Mouse (Mus musculus) neural tube, embryonic 14.5 days (tissue): Measurements from ENCODE around the gene Cnot6l. TPM values are rescaled to one million over a fixed set of nuclear protein-coding genes. Genes with fewer than 3 reads are reported as not detected.

Source experiments
- ATAC-seq: fragments of 200-750 bp; cut with Nextera tagmentation; 2 replicates; pipeline ENCODE4 v1.8.0; 2017; ENCODE audit warnings: low read depth, mild to moderate bottlenecking, moderate TSS enrichment, moderate library complexity
- H3K27ac ChIP-seq: fragments of 300-500 bp; sonication (generic); 2 replicates; pipeline ENCODE4 v1.5.1; 2014; ENCODE audit warnings: low read depth, mild to moderate bottlenecking, control low read depth, low read length, moderate library complexity, mixed read lengths
- H3K27me3 ChIP-seq: fragments of 300-500 bp; sonication (generic); 2 replicates; pipeline ENCODE4 v1.6.1; 2014; ENCODE audit warnings: low read length; ENCODE audit not compliant: control insufficient read depth, insufficient read depth
- H3K36me3 ChIP-seq: fragments of 300-500 bp; sonication (generic); 2 replicates; pipeline ENCODE4 v1.6.1; 2014; ENCODE audit warnings: low read length, mixed read lengths; ENCODE audit not compliant: control insufficient read depth, insufficient read depth
- H3K4me1 ChIP-seq: fragments of 300-500 bp; sonication (generic); 2 replicates; pipeline ENCODE4 v1.6.1; 2014; ENCODE audit warnings: low read length; ENCODE audit not compliant: control insufficient read depth, insufficient read depth
- H3K4me2 ChIP-seq: fragments of 300-500 bp; sonication (generic); 2 replicates; pipeline ENCODE4 v1.6.1; 2014; ENCODE audit warnings: mild to moderate bottlenecking, low read depth, low read length, control low read depth
- H3K4me3 ChIP-seq: fragments of 300-500 bp; sonication (generic); 2 replicates; pipeline ENCODE4 v1.5.1; 2014; ENCODE audit warnings: low read depth, low read length, control low read depth, mixed read lengths
- H3K9ac ChIP-seq: fragments of 300-500 bp; sonication (generic); replicated peaks from 2 replicates; pipeline ENCODE4 v1.6.1; 2014; ENCODE audit warnings: low read depth, mild to moderate bottlenecking, control low read depth, low read length, mixed read lengths
- H3K9me3 ChIP-seq: fragments of 300-500 bp; sonication (generic); 2 replicates; pipeline ENCODE4 v1.6.1; 2016; ENCODE audit warnings: low read length; ENCODE audit not compliant: control insufficient read depth
- WGBS: fragments of 180-500 bp; shearing (Covaris S2); extraction: QIAGEN DNeasy Blood & Tissue Kit; methylation state at CpG from one replicate; pipeline ENCODE4 v1.1.7; 2014; 5-methylcytosine and 5-hydroxymethylcytosine counted together
- polyA plus RNA-seq: library from polyadenylated mRNA; unstranded; fragments of >200 nt; fragmentation: Nextera tagmentation; extraction: Ambion mirVana; gene quantifications from 2 replicates; pipeline ENCODE4 v1.2.1, GENCODE M21; 2014

Gene Cnot6l
- polyA plus RNA-seq, 1 experiment from 2014 or later: 20.0 TPM

DNA sequence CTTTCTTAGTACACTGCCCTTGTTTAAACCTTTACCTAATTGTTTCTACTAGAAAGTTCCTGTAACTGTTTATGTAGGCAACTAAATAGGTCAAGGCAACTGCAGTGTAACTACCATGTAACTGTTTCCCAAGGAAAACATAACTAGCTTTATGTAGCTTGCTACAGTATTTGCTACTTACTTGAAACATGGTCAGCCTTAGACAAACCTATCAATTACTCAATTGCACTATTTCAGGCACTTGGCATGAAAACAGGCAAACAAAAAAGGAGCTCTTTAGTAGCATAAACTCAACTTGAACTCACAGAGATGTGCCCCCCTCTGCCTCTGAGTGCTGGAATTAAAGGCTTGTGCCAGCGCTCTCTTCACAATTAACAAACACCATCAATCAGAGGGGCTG lies 37.1 kb downstream of the Cnot6l start:
- no peaks in the 10 kb centered on the region for H3K27me3 ChIP-seq
- H3K9ac ChIP-seq: no peak overlapping the region
- no peak overlapping the region for H3K4me3 ChIP-seq
- no peaks in the 10 kb centered on the region for H3K4me1 ChIP-seq
- H3K9me3 ChIP-seq: no peaks in the 10 kb centered on the region
- no peak overlapping the region for H3K4me2 ChIP-seq
- WGBS: 67% methylated on average over 1 of the region's 1 CpGs
- H3K36me3 ChIP-seq: no peaks in the 10 kb centered on the region
- H3K27ac ChIP-seq: no peak overlapping the region
- no peak for ATAC-seq

DNA sequence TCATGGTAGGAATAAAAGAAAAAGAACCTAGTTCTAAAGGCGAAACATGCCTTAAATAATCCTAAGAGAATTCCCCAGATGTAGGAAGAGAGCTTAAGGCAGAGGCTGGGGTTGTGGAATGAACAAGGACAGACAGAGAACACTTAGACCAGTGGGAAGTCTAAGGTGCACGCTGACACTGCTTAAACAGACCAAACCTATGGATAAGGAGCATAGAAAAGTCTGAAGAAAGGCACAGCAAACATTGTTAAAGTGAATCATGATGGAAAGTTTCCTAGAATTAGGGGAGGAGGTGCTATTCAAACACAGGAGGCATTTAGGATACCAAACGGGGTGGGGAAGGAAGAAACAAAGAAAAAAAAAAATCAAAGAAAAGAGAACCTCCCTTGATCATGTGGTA lies 49.0 kb downstream of the Cnot6l start:
- Histone ChIP-seq H3K36me3 (no peaks in the 10 kb centered on the region), H3K4me2 (no peak overlapping the region), H3K27me3 (no peaks in the 10 kb centered on the region), H3K27ac (no peak overlapping the region), H3K9me3 (no peaks in the 10 kb centered on the region), H3K9ac (no peak overlapping the region), H3K4me3 (no peak overlapping the region), H3K4me1 (no peaks in the 10 kb centered on the region)
- ATAC-seq: no peak
- 76% methylated on average over 3 of the region's 3 CpGs for WGBS

DNA sequence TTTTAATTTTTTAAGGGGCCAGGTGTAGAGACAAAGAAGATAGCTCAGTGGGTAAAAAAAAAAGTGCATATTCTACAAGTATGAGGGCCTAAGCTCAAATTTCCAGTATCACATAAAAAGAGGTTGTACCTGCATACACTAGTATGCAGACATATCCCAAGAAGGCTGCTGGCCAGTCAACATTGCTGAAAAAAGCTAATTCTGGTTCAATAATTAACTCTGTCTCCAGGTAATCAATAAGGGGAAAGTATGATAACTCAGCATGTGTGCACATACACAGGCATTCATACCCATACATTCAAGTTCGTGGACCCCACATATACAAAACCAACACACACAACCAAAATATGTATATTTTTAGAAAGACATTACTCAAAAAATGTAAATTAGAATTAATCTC lies 59.3 kb downstream of the Cnot6l start:
- H3K27ac ChIP-seq: no peak overlapping the region
- no peak overlapping the region for H3K4me3 ChIP-seq
- no peaks in the 10 kb centered on the region for H3K27me3 ChIP-seq
- 98% methylated on average over 1 of the region's 1 CpGs for WGBS
- peaks cover 7% of the 10 kb centered on the region; the same call in 1 of the 2 replicates for H3K36me3 ChIP-seq
- H3K9me3 ChIP-seq: no peaks in the 10 kb centered on the region
- H3K9ac ChIP-seq: no peak overlapping the region
- ATAC-seq: no peak
- H3K4me1 ChIP-seq: no peaks in the 10 kb centered on the region
- no peak overlapping the region for H3K4me2 ChIP-seq

DNA sequence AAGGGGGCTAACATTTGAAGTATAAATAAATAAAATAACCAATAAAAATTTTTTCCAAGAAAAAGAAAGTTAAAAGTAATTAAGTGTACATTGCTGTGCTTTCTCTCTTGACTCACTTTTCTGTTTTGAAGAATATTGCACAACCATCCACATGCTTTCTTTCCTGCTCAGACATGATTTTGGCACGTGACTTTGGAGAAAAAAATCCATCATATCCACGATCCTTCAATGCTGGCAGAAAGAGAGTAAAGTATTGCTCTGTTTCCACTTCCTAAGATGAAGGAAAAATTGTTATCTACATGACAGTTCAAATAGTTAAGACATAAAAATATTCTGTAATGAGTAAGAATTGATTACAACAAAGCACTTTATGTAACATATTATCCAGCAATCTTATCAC lies 72.5 kb downstream of the Cnot6l start:
- Histone ChIP-seq H3K27me3 (no peaks in the 10 kb centered on the region), H3K9me3 (no peaks in the 10 kb centered on the region), H3K9ac (no peak overlapping the region), H3K4me2 (no peak overlapping the region), H3K4me3 (no peak overlapping the region), H3K36me3 (no peaks in the 10 kb centered on the region), H3K27ac (no peak overlapping the region), H3K4me1 (no peaks in the 10 kb centered on the region)
- WGBS: 98% methylated on average over 2 of the region's 2 CpGs
- ATAC-seq: no peak

DNA sequence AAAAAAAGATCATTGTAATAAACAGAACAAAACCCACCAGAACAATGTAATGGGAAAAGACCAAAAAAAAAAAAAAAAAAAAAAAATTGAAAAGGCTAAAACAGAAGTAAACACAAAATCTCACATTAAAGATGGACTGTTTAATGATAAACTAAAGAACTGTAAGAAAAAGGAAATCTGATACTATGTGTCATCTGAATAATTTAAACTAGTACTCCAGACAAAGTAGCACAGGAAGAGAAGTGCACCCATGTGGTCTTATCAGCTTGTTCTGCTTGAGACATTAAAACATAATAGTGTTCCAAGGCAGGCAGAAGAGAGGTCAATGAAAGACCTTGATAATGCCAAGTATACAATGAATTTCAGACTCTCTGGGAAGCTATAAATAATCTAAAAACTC lies 78.6 kb downstream of the Cnot6l start:
- Histone ChIP-seq H3K9ac (no peak overlapping the region), H3K27me3 (no peaks in the 10 kb centered on the region), H3K36me3 (peaks cover 4% of the 10 kb centered on the region; the same call in 1 of the 2 replicates), H3K27ac (no peak overlapping the region), H3K4me3 (no peak overlapping the region), H3K4me2 (no peak overlapping the region), H3K4me1 (no peaks in the 10 kb centered on the region), H3K9me3 (no peaks in the 10 kb centered on the region)
- no peak for ATAC-seq

DNA sequence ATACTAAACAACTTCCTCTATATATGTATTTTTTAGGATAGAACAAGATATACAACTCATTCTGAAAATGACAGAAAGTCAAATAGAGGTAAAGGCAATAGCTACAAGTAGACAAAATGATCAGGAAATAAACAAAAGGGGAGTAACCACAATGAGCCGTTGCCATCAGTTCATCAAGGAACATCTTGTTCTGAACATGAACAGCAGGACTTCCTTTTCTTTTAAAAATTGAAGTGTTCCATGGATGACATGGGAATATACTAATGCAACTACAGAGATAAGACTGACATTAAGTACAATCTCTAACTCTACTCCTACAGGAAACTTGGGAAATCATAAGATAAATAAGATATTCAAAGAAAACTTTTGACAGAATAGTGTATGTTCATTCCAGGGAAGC lies 84.9 kb downstream of the Cnot6l start:
- Histone ChIP-seq H3K4me1 (no peaks in the 10 kb centered on the region), H3K9ac (no peak overlapping the region), H3K36me3 (peaks cover 8% of the 10 kb centered on the region; the same call in 1 of the 2 replicates), H3K4me2 (no peak overlapping the region), H3K9me3 (no peaks in the 10 kb centered on the region), H3K4me3 (no peak overlapping the region), H3K27me3 (no peaks in the 10 kb centered on the region), H3K27ac (no peak overlapping the region)
- 81% methylated on average over 1 of the region's 1 CpGs for WGBS
- no peak for ATAC-seq

DNA sequence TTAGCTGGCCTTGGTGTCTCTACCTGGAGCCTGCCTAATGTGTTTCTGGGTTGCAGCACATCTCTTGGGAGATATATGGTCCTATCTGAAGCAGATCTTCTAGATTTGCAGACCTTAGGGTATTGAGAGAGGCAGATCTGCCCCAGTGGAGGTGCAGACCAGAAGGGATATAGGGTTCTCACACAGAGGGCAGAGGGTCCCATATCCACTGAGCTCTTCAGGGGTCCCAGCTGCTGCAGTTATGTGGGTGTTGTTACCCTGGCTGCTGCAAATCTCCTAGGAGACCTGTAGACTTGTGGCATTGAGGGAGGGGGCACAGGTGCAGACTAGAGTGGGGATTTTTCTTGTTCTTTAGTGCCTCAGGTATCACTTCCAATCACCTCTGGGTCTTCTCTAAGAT lies 98.4 kb downstream of the Cnot6l start:
- Histone ChIP-seq H3K4me3 (no peak overlapping the region), H3K9me3 (no peaks in the 10 kb centered on the region), H3K36me3 (no peaks in the 10 kb centered on the region), H3K27me3 (no peaks in the 10 kb centered on the region), H3K4me1 (no peaks in the 10 kb centered on the region), H3K4me2 (no peak overlapping the region), H3K9ac (no peak overlapping the region), H3K27ac (no peak overlapping the region)
- ATAC-seq: peak; percentile 14; the same call in 1 of the 2 replicates

DNA sequence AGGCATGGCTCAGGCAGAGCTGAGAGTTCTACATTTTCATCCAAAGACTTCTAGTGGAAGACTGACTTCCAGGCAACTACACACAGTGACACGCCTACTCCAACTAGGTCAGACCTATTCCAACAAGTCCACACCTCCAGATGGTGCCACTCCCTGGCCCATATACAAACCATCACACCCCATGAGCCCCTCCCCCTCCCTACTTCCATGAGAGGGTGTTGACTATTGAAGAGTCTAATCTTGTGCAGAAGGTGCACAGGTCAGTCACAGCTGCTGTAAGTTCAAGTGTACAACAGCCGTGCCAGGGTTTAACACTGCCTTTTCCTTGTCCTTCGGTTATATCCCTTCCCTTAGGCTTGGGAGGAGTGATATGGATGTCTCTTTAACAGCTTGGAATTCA lies 121.5 kb downstream of the Cnot6l start:
- no peak overlapping the region for H3K4me3 ChIP-seq
- no peak overlapping the region for H3K27ac ChIP-seq
- H3K27me3 ChIP-seq: no peaks in the 10 kb centered on the region
- no peak for ATAC-seq
- H3K36me3 ChIP-seq: no peaks in the 10 kb centered on the region
- no peaks in the 10 kb centered on the region for H3K4me1 ChIP-seq
- H3K4me2 ChIP-seq: no peak overlapping the region
- 90% methylated on average over 3 of the region's 3 CpGs for WGBS
- no peak overlapping the region for H3K9ac ChIP-seq
- no peaks in the 10 kb centered on the region for H3K9me3 ChIP-seq

DNA sequence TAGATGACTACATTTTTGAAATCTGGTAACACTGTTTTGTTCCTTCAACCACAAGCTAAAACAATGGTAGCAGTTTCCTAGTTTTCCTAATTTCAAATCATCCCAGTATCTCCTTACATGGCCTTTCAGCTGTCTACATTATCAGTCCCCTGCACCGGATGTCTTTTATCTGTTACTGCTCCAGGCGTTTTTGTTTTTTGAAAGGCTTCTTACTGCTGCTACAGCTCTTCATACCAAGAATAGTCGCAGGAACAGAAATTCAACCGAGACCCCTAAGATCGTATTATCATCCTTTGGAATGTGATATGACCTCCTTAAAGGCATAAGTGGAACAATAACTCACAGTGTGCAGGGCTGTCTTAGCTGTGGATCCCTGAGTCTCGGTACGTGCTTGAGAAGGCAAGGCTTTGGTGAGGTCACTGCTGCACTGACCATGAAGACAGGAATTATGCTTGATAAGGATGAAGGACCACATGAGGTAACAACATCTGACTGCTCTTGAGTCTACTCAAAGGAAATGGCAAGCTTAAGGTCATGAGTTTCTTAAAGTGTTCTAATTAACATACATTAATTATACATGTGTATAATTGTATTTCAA lies 122.4 kb downstream of the Cnot6l start:
- Histone ChIP-seq H3K9me3 (no peaks in the 10 kb centered on the region), H3K4me3 (no peak overlapping the region), H3K9ac (no peak overlapping the region), H3K4me2 (no peak overlapping the region), H3K36me3 (no peaks in the 10 kb centered on the region), H3K4me1 (no peaks in the 10 kb centered on the region), H3K27ac (no peak overlapping the region), H3K27me3 (no peaks in the 10 kb centered on the region)
- WGBS: 85% methylated on average over 7 of the region's 7 CpGs
- ATAC-seq: no peak
